Mouse (Mus musculus) E14TG2a.4 (cell line): ENCODE measurements around the gene Me3.

Source experiments
- H3K27me3 ChIP-seq: 2 replicates; pipeline ENCODE4 v1.6.1; 2014; ENCODE audit warnings: low read length, control low read depth; ENCODE audit not compliant: insufficient read depth
- H3K36me3 ChIP-seq: 2 replicates; pipeline ENCODE4 v1.6.1; 2014; ENCODE audit warnings: low read length, control low read depth; ENCODE audit not compliant: insufficient read depth
- H3K4me1 ChIP-seq: replicated peaks from 2 replicates; pipeline ENCODE4 v1.6.1; 2014; ENCODE audit warnings: low read depth, low read length, control low read depth
- H3K4me3 ChIP-seq: replicated peaks from 2 replicates; pipeline ENCODE4 v1.5.1; 2014; ENCODE audit warnings: mild to moderate bottlenecking, low read length
- H3K9me3 ChIP-seq: 2 replicates; pipeline ENCODE4 v1.6.1; 2014; ENCODE audit warnings: low read length, control low read depth
- CTCF ChIP-seq: conservative IDR thresholded peaks from 2 replicates; pipeline ENCODE4 v1.5.1; 2014; ENCODE audit warnings: low read length
- NANOG ChIP-seq: IDR thresholded peaks from 2 replicates; pipeline ENCODE4 v1.6.1; 2014; ENCODE audit warnings: borderline replicate concordance, low read length, mixed read lengths
- POU5F1 ChIP-seq: IDR thresholded peaks from 2 replicates; pipeline ENCODE4 v1.6.1; 2014; ENCODE audit warnings: low read length, borderline replicate concordance

Gene Me3

DNA sequence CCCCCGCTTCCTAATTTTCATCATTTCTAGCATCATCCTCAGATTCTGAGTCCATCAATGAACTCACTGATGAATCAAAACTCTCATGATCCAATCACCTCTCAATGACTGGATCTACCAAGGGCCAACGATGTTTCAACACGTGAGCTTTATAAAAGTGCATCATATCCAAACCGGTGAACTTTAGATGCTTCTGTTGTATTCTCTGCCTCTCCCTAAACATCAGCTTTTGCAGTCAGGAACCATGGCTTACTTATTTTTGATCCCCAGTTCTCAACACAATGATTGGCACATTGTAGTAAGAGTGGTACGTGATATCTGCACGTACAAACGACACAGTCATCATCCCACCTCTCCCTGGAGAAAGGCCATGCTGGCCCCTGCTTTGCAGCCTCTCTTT is 204.5 kb downstream of the Me3 start:
- no peaks in the 10 kb centered on the region for H3K4me1 ChIP-seq
- no peaks in the 10 kb centered on the region for H3K27me3 ChIP-seq
- TF ChIP-seq POU5F1 (no peak), NANOG (no peak)

DNA sequence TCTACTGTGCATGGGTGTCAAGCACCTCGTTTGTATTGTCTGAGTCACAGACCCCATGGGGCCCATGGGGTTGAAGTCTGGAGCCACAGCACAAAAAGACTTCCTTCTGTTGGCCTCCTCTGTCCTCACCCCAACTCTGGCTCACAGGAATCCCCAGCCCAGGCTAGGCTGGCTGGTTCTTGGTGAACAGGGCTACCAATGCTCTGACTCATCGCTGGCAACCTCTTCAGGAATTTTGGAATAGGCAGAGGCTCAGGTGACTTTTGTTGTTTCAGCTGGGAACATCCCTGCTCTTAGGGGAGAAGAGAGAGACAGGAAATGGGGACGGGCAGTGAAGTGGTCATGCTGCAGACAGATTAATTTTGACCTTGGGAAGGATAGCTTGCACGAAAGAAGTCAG is 205.6 kb downstream of the Me3 start:
- Histone ChIP-seq H3K9me3 (peaks cover 4% of the 10 kb centered on the region; the same call in 1 of the 2 replicates), H3K27me3 (no peaks in the 10 kb centered on the region), H3K4me1 (no peaks in the 10 kb centered on the region), H3K36me3 (no peaks in the 10 kb centered on the region), H3K4me3 (no peak overlapping the region)
- TF ChIP-seq POU5F1 (no peak), CTCF (no peak), NANOG (no peak)

More for the DNA sequence above, 204.5 kb downstream of the Me3 start:
- Histone ChIP-seq H3K4me3 (no peak overlapping the region), H3K36me3 (no peaks in the 10 kb centered on the region), H3K9me3 (peaks cover 5% of the 10 kb centered on the region; the same call in 1 of the 2 replicates)

DNA sequence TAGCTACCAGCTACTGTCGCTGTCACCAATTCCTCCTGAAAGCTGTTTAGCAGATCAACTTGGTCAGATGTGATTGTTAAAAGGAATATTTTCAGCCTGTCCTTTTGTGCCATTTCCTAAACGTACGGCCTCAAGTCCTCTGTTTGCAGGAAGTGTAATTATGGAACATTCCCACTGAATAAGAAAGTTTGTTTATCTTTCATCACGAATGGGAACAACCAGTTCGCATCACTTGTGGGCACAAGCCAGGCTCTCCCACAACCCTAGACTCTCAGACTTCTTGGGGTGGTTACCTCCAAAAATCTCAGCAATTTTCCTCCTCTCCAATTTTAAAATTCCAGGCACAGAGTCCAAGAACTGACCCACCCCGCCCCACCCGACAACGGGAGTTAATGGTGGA is 207.5 kb downstream of the Me3 start:
- Histone ChIP-seq H3K36me3 (no peaks in the 10 kb centered on the region), H3K27me3 (no peaks in the 10 kb centered on the region), H3K4me3 (no peak overlapping the region), H3K4me1 (peaks cover 2% of the 10 kb centered on the region; the same call in 1 of the 2 replicates), H3K9me3 (no peaks in the 10 kb centered on the region)
- TF ChIP-seq POU5F1: no peak
- TF ChIP-seq CTCF: no peak
- no peak for TF ChIP-seq NANOG

DNA sequence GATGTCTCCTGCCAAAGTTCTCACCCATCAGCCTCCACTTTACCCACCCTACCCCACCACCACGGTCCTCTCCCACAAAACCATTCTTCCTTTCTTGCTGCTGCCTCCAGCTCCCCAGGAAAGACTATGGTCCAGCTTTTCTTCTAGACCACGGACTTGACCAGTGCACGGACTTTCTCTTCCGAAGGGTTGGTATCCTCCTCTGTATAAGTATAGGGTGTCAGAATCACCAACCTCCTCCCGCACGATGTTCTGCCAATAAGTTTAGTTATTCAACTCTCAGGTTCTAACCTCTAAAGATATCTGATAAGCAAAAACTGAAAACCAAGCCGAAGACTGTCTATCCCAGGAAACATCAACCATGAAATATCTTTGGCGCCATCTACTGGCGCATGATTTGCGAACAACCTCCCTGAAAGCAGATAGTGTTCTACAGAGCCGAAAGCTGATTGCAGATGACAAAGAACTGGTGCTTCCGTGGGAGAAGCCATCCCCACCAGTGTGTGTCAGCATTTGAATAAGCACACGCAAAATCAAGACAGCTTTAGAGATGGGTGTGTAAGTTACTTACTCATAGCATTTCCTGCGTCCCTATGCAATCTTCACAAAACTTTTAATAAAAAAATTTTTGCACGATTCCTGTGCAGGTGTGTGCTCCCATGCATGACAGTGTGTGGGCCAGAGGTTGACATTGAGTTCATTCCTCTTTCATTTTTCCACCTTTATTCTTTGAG is 209.6 kb downstream of the Me3 start:
- no peaks in the 10 kb centered on the region for H3K27me3 ChIP-seq
- no peaks in the 10 kb centered on the region for H3K36me3 ChIP-seq
- peaks cover 2% of the 10 kb centered on the region; the same call in 1 of the 2 replicates for H3K4me1 ChIP-seq
- peak; percentile 78 for TF ChIP-seq CTCF
- no peak for TF ChIP-seq POU5F1
- H3K4me3 ChIP-seq: no peak overlapping the region
- H3K9me3 ChIP-seq: no peaks in the 10 kb centered on the region

DNA sequence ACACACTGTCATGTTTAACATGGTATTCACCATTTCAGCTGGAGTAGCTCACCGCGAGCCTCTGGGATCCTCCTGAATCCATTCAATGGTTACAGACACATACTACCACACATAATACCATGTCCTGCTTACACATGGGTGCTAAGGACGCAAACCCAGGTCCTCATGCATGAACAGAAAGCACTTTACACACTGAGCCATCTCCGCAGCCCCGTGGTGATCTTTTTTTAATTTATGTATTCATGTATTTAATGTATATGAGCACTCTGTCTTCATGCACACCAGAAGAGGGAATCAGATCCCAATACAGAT is 210.2 kb downstream of the Me3 start:
- H3K4me3 ChIP-seq: no peak overlapping the region
- H3K4me1 ChIP-seq: peaks cover 2% of the 10 kb centered on the region; the same call in 1 of the 2 replicates
- H3K36me3 ChIP-seq: no peaks in the 10 kb centered on the region
- TF ChIP-seq CTCF: no peak
- TF ChIP-seq POU5F1: no peak
- TF ChIP-seq NANOG: no peak
- H3K9me3 ChIP-seq: no peaks in the 10 kb centered on the region
- no peaks in the 10 kb centered on the region for H3K27me3 ChIP-seq

DNA sequence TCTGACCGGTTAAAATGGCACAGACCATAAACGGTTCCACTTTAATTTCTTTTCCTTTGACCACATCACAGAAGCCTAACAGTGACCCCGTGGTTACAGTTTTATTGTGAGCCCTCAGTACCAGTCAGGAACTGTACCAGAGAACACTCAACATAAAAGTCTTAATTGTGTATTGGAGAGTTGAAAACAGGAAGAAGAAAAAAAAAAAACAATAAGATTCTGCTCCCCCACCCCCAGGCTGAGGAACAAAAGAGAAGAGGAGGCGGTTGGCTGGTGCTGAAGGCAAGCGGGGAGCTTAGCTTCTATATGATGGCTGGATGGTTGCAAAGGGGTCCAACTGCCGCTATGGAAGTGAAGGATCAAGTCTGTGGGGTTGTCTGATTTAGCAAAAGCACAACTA is 210.9 kb downstream of the Me3 start:
- TF ChIP-seq CTCF: no peak
- no peak for TF ChIP-seq POU5F1
- TF ChIP-seq NANOG: no peak
- Histone ChIP-seq H3K36me3 (no peaks in the 10 kb centered on the region), H3K4me1 (peaks cover 2% of the 10 kb centered on the region; the same call in 1 of the 2 replicates), H3K4me3 (no peak overlapping the region), H3K9me3 (no peaks in the 10 kb centered on the region), H3K27me3 (no peaks in the 10 kb centered on the region)

DNA sequence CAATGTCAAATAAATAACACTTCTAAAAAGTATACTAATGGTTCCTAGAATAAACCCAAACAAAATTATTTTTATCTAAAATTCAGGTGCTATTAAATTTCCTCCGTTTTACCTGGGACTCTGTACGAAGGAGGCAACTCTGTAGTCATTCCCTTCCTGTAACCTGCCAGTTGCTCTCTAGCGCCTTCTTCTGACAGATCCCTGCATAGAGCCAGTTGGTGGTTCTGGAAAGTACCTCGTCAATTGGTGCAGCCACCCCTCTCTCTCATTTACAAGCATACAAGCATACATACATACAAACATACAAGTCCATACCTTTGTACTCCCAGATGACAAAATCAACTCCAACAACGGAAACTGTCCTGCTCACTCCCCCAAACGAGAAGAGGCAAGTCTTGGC is 211.3 kb downstream of the Me3 start:
- TF ChIP-seq CTCF (peak; percentile 81), NANOG (no peak)
- Histone ChIP-seq H3K4me1 (peaks cover 2% of the 10 kb centered on the region; the same call in 1 of the 2 replicates), H3K27me3 (peaks cover 4% of the 10 kb centered on the region; the same call in 1 of the 2 replicates), H3K9me3 (no peaks in the 10 kb centered on the region), H3K36me3 (no peaks in the 10 kb centered on the region), H3K4me3 (no peak overlapping the region)

DNA sequence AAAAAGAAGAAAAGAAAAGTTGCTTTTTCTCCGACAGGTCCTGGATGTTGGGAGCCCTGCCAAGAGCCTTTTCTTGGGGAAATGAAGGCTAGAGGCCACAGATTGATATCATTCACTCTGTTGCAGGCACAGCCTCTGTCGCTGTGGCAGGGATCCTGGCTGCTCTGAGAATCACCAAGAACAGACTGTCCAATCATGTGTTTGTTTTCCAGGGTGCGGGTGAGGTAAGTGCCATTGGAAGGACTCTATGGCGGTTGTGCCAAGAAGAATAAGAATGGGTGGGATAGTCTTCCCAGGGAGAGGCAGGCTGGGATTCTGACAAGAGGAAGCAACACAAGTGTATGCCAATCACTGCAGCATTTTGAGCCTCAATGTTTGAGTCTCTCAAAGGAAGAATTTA is 213.5 kb downstream of the Me3 start:
- Histone ChIP-seq H3K4me1 (peaks cover 2% of the 10 kb centered on the region; the same call in 1 of the 2 replicates), H3K36me3 (no peaks in the 10 kb centered on the region), H3K4me3 (no peak overlapping the region), H3K27me3 (peaks cover 4% of the 10 kb centered on the region; the same call in 1 of the 2 replicates), H3K9me3 (no peaks in the 10 kb centered on the region)
- TF ChIP-seq POU5F1 (no peak), CTCF (no peak), NANOG (no peak)

DNA sequence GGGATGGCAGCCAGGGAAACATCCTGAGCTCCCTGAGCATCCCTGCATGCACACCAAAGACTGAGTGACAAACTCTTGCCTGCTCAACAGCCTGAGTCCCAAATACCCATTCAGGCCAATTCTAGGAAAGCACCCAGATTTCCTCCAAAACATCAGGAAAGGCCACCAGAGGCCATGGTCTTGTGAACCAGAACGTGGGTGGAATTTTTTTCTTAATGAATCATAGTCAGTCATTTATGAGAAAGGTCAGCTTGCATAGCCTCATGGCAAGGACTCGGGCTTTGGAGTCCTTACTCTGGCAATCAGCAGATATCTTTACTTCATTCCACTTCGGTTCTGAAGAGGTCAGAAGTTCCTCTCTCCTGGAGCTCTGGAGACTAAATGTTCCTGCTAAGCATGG is 218.3 kb downstream of the Me3 start:
- TF ChIP-seq NANOG (no peak), POU5F1 (no peak)
- peaks cover 4% of the 10 kb centered on the region; the same call in 1 of the 2 replicates for H3K27me3 ChIP-seq
- no peaks in the 10 kb centered on the region for H3K4me1 ChIP-seq
- no peaks in the 10 kb centered on the region for H3K9me3 ChIP-seq
- no peaks in the 10 kb centered on the region for H3K36me3 ChIP-seq
- no peak overlapping the region for H3K4me3 ChIP-seq
